Mouse (Mus musculus) olfactory bulb, adult 2 months (tissue): ENCODE measurements around the gene Pnpla1. TPM values are rescaled to one million over a fixed set of nuclear protein-coding genes. Genes with fewer than 3 reads are reported as not detected.

Experiments
- H3K27ac ChIP-seq: fragments of 200-500 bp; 2 replicates; pipeline ENCODE4 v1.5.1; 2012; ENCODE audit warnings: low read depth, low read length; ENCODE audit not compliant: insufficient read depth
- H3K4me1 ChIP-seq: fragments of 200-500 bp; 2 replicates; pipeline ENCODE4 v1.6.1; 2012; ENCODE audit warnings: low read length; ENCODE audit not compliant: control insufficient read depth, insufficient read depth
- H3K4me3 ChIP-seq: fragments of 200-500 bp; 2 replicates; pipeline ENCODE4 v1.5.1; 2012; ENCODE audit warnings: mild to moderate bottlenecking, low read depth, low read length, moderate library complexity; ENCODE audit not compliant: insufficient read depth
- CTCF ChIP-seq: fragments of 200-500 bp; IDR thresholded peaks from 2 replicates; pipeline ENCODE4 v1.5.1; 2012; ENCODE audit warnings: low read depth, mild to moderate bottlenecking, low read length, moderate library complexity; ENCODE audit not compliant: insufficient read depth
- POLR2A ChIP-seq: fragments of 200-500 bp; IDR thresholded peaks from 2 replicates; pipeline ENCODE4 v1.6.1; 2012; ENCODE audit warnings: mild to moderate bottlenecking, low read depth, low read length, moderate library complexity; ENCODE audit not compliant: insufficient read depth
- WGBS: fragments of 180-500 bp; shearing (Covaris S2); methylation state at CpG from one replicate; pipeline ENCODE4 v1.1.7; 2018; 5-methylcytosine and 5-hydroxymethylcytosine counted together
- polyA plus RNA-seq: library from polyadenylated mRNA; stranded (reverse); fragments of >200 nt; gene quantifications from 2 replicates; pipeline ENCODE4 v1.2.4, GENCODE M21; 2012; ENCODE audit warnings: low replicate concordance; ENCODE audit not compliant: missing spikeins, insufficient read depth, insufficient read length

Pnpla1 gene
- polyA plus RNA-seq, 1 experiment = not detected

- 72% methylated on average over 7 of the region's 7 CpGs for WGBS
- peaks cover 2% of the 10 kb centered on the region for H3K4me1 ChIP-seq
- no peak overlapping the region for H3K27ac ChIP-seq
- no peak for TF ChIP-seq POLR2A
- no peak for TF ChIP-seq CTCF
- no peak overlapping the region for H3K4me3 ChIP-seq
Observed at GRCm38 (mm10) chr17:28863926-28864325, 5.7 kb downstream of the Pnpla1 start.

- no peak overlapping the region for H3K27ac ChIP-seq
- no peak overlapping the region for H3K4me3 ChIP-seq
- WGBS = 89% methylated on average over 6 of the region's 6 CpGs
- peaks cover 6% of the 10 kb centered on the region for H3K4me1 ChIP-seq
- no peak for TF ChIP-seq CTCF
- TF ChIP-seq POLR2A = no peak
Observed at GRCm38 (mm10) chr17:28864464-28864863, 6.3 kb downstream of the Pnpla1 start.

- H3K4me1 ChIP-seq = peaks cover 11% of the 10 kb centered on the region
- H3K27ac ChIP-seq = no peak overlapping the region
- H3K4me3 ChIP-seq = no peak overlapping the region
- TF ChIP-seq POLR2A = no peak
- no peak for TF ChIP-seq CTCF
Observed at GRCm38 (mm10) chr17:28866921-28867320, 8.7 kb downstream of the Pnpla1 start.

GRCm38 (mm10) chr17:28867381-28867780 is 9.2 kb downstream of the Pnpla1 start:
- H3K27ac ChIP-seq = no peak overlapping the region
- H3K4me1 ChIP-seq = peaks cover 11% of the 10 kb centered on the region
- no peak for TF ChIP-seq CTCF
- no peak for TF ChIP-seq POLR2A
- WGBS = 87% methylated on average over 4 of the region's 4 CpGs
- no peak overlapping the region for H3K4me3 ChIP-seq

- Histone ChIP-seq H3K4me1 (peaks cover 17% of the 10 kb centered on the region), H3K4me3 (no peak overlapping the region), H3K27ac (peak overlapping the region; percentile 70)
- WGBS = 32% methylated on average over 9 of the region's 9 CpGs
- TF ChIP-seq POLR2A (no peak), CTCF (no peak)
Observed at GRCm38 (mm10) chr17:28869412-28870110, 11.3 kb downstream of the Pnpla1 start.

- TF ChIP-seq POLR2A (no peak), CTCF (no peak)
- 71% methylated on average over 5 of the region's 5 CpGs for WGBS
- Histone ChIP-seq H3K4me3 (no peak overlapping the region), H3K4me1 (peaks cover 23% of the 10 kb centered on the region), H3K27ac (peak overlapping the region; percentile 67)
Observed at GRCm38 (mm10) chr17:28870435-28870834, 12.2 kb downstream of the Pnpla1 start.

GRCm38 (mm10) chr17:28871831-28872230 is 13.6 kb downstream of the Pnpla1 start:
- WGBS = 90% methylated on average over 11 of the region's 11 CpGs
- H3K27ac ChIP-seq = no peak overlapping the region

GRCm38 (mm10) chr17:28872322-28872721 is 14.1 kb downstream of the Pnpla1 start:
- WGBS = 96% methylated on average over 7 of the region's 7 CpGs
- TF ChIP-seq CTCF (no peak), POLR2A (no peak)
- peaks cover 33% of the 10 kb centered on the region for H3K4me1 ChIP-seq
- no peak overlapping the region for H3K27ac ChIP-seq
- no peak overlapping the region for H3K4me3 ChIP-seq

More at GRCm38 (mm10) chr17:28871831-28872230, 13.6 kb downstream of the Pnpla1 start:
- Histone ChIP-seq H3K4me3 (no peak overlapping the region), H3K4me1 (peaks cover 32% of the 10 kb centered on the region)
- TF ChIP-seq POLR2A (no peak), CTCF (no peak)

GRCm38 (mm10) chr17:28874216-28874615 is 16.0 kb downstream of the Pnpla1 start:
- whole genome bisulfite sequencing = 50% methylated on average over 4 of the region's 4 CpGs
- H3K4me3 ChIP-seq = no peak overlapping the region
- H3K4me1 ChIP-seq = peaks cover 36% of the 10 kb centered on the region
- H3K27ac ChIP-seq = no peak overlapping the region
- TF ChIP-seq CTCF (no peak), POLR2A (no peak)

GRCm38 (mm10) chr17:28874825-28875224 is 16.6 kb downstream of the Pnpla1 start:
- H3K4me3 ChIP-seq = no peak overlapping the region
- TF ChIP-seq POLR2A (no peak), CTCF (no peak)
- peaks cover 33% of the 10 kb centered on the region for H3K4me1 ChIP-seq
- WGBS = 55% methylated on average over 7 of the region's 7 CpGs
- H3K27ac ChIP-seq = peak overlapping the region; percentile 96
